Mouse (Mus musculus) heart, postnatal 0 days (tissue): Measurements from ENCODE around the gene Nos1ap.

Source experiments
- CTCF ChIP-seq: IDR thresholded peaks from 2 replicates; pipeline ENCODE4 v1.5.1; 2016; ENCODE audit warnings: antibody characterized with exemption, control low read depth, low read depth
- EP300 ChIP-seq: IDR thresholded peaks from 2 replicates; pipeline ENCODE4 v1.6.1; 2016; ENCODE audit warnings: antibody characterized with exemption, low read depth

GRCm38 (mm10) chr1:170383530-170383929 is 206.1 kb downstream of the Nos1ap start:
- TF ChIP-seq EP300 (no peak), CTCF (no peak)
